Mouse (Mus musculus) adrenal gland (tissue): ENCODE data around the gene Mpc1.
"Not testable (repeated sequence)": the region's sequence is repeated elsewhere in the genome, so short reads cannot be mapped to it uniquely, and the experiment has no call there.

Experiments used
- intact Hi-C: fragments of 180-260 bp; cut with DNase I; formaldehyde crosslinking; loops from one replicate; pipeline ENCODE4 v1.15.1; 2025

The Mpc1 gene

DNA sequence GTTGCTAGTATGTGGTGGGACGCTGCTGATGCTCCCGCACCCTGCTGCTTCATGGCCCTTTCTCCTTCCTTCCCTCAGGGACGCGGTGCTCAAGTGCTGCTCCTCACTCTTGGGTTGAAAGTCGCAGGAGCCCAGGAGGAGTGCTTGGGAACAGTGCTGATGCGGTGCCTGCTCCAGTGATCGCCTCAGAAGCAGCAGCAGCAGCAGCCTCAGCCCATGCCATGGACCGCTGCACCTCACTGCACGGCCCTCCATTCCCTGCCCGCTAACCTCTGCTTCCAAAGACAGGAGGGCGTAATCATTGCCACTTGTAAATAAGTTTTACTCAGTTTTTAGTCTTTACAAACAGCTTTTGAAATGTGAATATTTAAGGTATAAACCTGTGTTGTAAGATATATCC lies 44.2 kb downstream of the Mpc1 start:
- intact Hi-C loops = not testable (repeated sequence)

DNA sequence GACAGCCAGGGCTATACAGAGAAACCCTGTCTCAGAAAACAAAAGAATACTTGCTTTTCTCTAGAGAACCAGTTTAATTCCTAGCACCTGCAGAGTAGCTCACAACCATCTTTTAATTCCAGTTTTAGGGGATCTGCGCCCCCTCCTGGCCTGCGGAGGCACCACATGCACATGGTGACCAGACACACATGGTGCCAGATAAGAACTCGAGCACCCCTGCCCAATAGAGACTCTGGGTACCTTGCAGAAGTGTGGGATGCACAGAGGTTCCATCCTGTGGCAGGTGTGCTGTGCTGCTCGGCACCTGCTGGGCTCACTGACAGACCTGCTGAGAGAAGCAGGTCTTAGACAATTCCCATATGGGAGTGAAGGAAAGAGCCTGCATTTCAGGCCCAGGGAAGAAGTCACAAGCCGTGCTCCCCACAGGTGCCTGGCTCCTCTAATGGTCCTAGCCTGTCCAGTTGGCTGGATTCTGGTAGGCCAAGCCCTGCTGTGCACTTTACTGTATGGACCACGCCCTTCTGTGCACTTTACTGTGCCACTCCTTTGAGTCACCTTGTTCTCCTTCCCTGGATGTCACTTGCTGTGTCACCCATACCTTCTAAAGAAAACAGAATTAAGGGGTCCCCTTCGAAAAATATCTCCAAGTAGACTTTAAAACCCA lies 45.9 kb downstream of the Mpc1 start:
- intact Hi-C loops = no loop called here

DNA sequence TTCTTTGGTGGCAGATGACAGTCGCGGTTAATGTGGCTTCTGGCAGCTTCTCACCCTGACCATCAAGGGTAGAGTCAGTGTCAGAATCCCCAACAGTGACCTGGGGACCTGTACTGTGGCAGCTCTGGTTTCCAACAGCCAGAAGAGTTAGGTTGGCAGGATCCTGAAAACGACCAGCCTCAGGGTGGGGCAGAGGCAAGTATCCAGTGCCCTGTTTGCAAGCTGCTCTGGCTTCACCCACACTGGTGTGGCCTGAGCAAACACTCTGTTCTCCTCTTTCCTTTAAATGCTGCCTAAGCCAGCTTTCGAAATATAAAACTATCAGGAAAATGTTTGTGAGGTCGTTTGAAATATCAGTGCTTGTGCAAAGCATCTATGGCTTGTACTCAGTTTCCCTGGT lies 47.9 kb downstream of the Mpc1 start:
- intact Hi-C loops = no loop called here

DNA sequence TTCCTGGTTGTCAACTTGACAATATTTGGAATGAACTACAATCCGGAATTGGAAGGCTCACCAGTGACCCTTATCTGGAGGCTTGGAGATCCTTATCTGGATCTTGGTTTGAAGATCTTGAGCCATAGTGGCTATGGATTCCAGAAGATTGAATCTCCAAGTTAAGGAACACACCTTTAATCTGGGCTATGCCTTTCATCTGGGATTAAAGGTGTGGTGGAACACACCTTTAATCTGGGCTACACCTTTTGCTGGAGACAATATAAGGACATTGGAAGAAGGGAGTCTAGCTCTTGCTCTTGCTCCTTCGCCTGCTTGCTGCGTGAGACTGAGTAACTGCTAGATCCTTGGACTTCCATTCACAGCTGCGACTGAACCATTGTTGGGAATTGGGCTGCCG lies 54.5 kb downstream of the Mpc1 start, which contains the start of gene Prr18:
Gene Prr18 (plus strand): TSS at position 301 of the 400 bp plus-strand sequence.
- intact Hi-C loops = not testable (repeated sequence)

DNA sequence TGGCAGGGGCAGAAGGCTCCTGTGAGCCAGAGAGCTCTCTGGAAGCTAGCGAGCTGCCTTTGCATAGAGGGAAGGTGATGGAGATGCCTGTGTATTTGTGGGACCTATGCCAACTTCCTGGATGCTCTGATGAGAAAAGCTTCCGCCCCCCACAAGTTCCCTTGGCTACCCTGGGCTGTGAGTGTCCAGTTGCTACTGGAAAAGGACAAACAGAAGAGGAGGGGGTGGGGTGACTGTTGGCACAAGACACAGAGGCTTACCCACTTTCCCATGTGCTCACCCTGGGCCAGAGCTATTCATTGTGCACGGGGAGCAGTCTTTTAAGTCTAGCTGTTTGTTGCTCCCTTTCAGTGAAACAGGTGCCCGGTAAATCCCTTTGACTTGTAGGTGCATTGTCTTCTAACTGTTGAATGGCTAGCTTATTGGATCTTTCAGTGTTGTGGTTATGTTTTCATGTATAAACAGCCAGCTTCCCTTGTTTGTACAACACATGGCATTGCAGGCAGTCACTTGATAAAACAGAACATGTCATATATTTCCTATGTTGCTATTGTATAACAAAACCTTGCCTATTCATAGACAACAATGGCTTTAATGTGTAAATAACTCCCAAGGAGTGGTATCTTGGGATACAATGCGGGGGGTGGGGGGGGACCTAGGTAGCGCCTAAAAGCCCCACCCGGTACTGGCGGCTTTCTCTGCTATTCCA lies 57.1 kb downstream of the Mpc1 start:
- intact Hi-C loops = no loop called here

DNA sequence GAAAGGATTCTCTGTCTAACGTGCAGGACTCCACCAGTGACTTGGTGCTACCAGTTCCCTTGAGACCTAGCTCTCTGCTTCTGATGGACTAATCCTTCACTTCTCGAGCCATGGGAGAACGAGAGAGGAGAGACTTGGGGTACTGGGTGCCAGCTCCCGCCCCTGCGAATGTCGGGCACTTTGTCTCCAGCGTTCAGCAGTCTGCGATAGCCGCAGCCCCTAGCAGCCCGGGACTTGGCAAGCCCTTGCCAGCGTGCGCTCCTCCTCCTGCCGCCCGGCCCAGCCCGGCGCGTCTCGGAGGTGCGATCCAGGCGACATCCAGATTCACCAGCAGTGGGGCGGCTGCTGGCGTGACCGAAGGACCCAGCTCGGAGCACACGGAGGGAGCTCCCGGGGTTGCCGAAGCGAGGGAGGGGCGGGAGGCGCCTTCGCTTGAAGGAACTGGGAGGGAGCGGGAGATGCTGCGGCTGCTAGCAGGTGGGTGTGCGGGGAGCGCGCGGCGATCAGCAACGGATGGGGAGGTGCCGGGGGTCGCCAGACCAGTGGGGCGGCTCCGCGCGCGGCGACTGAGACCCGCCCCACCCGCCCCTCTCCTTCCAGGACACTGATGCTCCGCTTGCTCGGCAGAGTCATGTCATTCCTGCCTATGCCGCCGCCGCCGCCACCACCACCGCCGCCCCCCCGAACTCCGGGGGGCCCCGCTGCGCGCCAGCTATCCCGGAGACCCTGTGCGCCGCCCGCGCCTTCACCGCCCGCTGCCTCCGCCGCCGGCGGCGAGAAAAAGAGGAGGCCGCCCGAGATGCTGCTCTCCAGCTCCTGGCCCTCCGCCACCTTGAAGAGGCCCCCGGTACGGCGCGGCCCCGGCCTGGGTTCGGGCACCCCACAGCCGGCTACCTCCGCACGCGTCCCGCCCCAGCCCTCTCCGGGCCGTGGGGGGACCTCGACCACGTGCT lies 58.0 kb downstream of the Mpc1 start:
- intact Hi-C loops = no loop called here

DNA sequence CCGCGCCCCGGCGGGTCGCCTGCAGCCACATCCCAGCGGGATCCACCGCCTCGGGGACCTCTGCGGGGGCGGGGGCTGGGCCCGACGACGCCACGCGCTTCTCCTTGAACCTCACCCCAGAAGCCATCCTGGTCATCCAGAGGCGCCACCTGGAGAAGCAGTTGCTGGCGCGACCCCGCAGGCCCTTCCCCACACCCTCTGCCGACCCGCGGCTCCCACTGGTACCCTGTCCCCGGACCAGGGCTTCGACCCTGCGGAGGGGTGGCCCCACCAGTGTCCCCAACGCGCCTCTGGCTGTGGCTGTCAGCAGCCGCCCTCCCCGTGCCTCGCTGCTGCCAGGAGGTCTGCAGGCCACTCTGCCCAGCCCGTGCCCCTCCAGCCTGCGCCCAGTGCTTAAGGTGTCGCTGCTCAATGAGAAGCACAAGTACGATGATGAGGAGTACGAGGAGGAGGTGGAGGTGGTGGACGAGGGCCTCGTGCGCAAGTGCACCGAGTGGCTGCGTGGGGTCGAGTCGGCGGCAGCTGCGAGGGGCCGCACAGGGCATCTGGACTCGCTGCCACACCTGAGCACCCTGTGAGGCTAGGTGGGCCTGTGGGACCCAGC lies 58.8 kb downstream of the Mpc1 start:
- intact Hi-C loops = no loop called here

- intact Hi-C loops = no loop called here
Observed at GRCm38 (mm10) chr17:8342706-8343105, 60.0 kb downstream of the Mpc1 start.

- intact Hi-C loops = no loop called here
Observed at GRCm38 (mm10) chr17:8343416-8343815, 60.7 kb downstream of the Mpc1 start.
